Mouse (Mus musculus) embryonic fibroblast, embryonic 13.5 days (primary cell): Measurements from ENCODE around the gene Rasl11b. TPM values are rescaled to one million over a fixed set of nuclear protein-coding genes. Genes with fewer than 3 reads are reported as not detected.

ENCODE experiments used
- H3K27ac ChIP-seq: 2 replicates; pipeline ENCODE4 v1.5.1; 2012; ENCODE audit warnings: low read length, control low read depth, inconsistent platforms; ENCODE audit not compliant: insufficient read depth
- H3K4me1 ChIP-seq: 2 replicates; pipeline ENCODE4 v1.6.1; 2011; ENCODE audit warnings: low read length; ENCODE audit not compliant: control insufficient read depth, insufficient read depth
- H3K4me3 ChIP-seq: 2 replicates; pipeline ENCODE4 v1.5.1; 2011; ENCODE audit warnings: mild to moderate bottlenecking, control low read depth, low read length; ENCODE audit not compliant: insufficient read depth
- CTCF ChIP-seq: IDR thresholded peaks from 2 replicates; pipeline ENCODE4 v1.5.1; 2011; ENCODE audit warnings: mild to moderate bottlenecking, control low read depth, low read length, moderate library complexity, borderline replicate concordance; ENCODE audit not compliant: insufficient read depth
- POLR2A ChIP-seq: IDR thresholded peaks from 2 replicates; pipeline ENCODE4 v1.6.1; 2011; ENCODE audit warnings: low read depth, mild to moderate bottlenecking, control low read depth, low read length, moderate library complexity
- polyA plus RNA-seq: library from polyadenylated mRNA; stranded (reverse); fragments of >200 nt; gene quantifications from 2 replicates; pipeline ENCODE4 v1.2.4, GENCODE M21; 2011; ENCODE audit warnings: low read depth; ENCODE audit not compliant: missing spikeins, insufficient read length

Rasl11b gene
- polyA plus RNA-seq, 1 experiment, result 22.0 TPM

DNA sequence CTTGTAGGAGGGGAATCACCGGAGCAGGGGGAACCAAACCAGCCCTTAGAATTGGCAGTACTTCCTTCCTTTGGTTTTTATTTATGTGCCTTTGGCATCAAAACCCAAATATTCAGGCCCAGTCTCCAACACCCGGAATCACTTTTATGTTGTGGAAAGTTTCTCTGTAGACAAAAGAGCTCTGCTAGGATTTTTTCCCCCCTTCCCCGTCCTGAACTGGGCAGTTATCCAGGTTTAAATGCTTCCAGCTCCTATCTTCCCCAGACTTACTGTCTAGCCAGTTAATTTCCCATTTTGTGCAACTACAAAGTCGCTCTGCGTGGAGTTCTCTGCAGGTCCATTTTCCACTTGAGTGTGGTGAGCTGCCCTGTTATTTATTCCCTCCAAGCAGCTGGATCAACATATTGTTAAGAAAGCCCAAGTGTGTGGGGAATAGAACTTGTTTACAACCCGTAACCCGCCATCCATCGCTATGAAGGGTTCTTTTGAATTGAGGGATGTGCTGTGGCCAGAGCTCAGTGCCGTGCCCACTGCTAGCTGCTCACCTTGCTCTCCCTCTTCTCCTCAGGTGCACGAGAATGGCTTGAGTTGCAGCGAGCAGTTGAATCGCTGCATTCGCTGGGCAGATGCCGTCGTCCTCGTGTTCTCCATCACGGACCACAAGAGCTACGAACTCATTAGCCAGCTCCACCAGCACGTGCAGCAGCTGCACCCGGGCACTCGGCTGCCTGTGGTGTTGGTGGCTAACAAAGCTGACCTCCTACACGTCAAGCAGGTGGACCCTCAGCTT, 2.6 kb downstream of the Rasl11b start:
- Histone ChIP-seq H3K27ac (peak overlapping the region; percentile 14; the same call in 1 of the 2 replicates), H3K4me1 (peaks cover 3% of the 10 kb centered on the region), H3K4me3 (peak overlapping the region; percentile 29)
- no peak for TF ChIP-seq CTCF
- TF ChIP-seq POLR2A, result peak; percentile 15; the same call in 1 of the 2 replicates

DNA sequence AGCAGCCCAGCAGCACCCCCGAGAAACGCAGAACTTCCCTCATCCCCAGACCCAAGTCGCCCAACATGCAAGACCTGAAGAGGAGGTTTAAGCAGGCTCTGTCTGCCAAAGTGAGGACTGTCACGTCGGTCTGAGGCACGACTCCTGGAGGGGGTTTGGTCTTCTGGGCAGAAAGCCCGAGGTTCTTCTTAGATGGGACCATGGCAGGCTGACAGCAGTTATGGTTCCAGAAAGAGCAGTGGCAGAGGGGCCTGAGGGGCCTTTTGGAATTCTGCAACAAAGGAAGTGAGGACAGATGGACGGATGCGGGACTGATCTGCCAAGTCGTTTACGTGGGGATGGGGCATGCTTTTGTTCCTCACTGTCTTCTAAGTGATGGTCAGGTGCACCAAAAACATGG, 3.4 kb downstream of the Rasl11b start:
- Histone ChIP-seq H3K4me1 (peaks cover 3% of the 10 kb centered on the region; the same call in 1 of the 2 replicates), H3K27ac (no peak overlapping the region), H3K4me3 (no peak overlapping the region)
- TF ChIP-seq CTCF (no peak), POLR2A (no peak)

DNA sequence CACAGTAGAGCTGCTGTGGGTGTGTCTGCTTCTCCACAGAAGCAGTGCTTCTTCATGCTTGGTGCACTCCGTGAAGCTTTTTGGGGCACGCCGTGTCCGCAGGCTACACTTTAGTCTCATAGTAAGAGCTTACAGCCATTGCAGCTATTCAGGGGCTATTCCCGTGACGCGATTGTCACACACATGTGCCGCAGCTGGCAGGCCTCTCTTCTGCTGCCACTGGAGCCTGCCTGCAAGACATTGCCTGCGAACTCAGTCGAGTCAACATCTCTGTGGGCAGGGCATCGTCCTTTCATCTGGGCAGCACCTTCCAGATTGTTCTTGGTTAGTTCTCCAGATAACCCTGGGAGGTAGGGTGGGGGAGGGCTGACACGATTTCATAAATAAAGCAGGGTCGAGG, 4.7 kb downstream of the Rasl11b start:
- H3K4me1 ChIP-seq, result peaks cover 3% of the 10 kb centered on the region; the same call in 1 of the 2 replicates
- no peak for TF ChIP-seq CTCF
- TF ChIP-seq POLR2A, result no peak
- H3K4me3 ChIP-seq, result no peak overlapping the region
- H3K27ac ChIP-seq, result no peak overlapping the region

DNA sequence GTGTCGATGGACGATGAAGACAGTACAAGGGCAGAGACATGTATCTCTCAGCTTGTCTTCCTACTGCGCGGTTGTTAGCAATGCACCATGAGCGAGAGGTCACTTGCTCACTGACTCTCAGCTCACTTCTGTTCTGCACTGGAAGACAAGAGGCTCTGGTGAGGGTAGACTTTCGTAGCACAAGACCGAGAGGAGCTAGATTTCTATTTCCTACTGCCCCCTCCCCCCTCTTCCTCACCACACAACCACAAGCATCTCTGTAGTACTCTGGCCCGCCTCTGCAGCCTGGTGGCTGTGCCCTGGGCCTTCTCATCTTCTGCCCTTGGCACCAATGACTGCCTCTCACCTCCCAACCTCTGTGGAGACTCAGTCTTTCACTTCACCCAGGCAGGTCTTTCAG, 5.4 kb downstream of the Rasl11b start:
- H3K27ac ChIP-seq, result no peak overlapping the region
- peaks cover 3% of the 10 kb centered on the region; the same call in 1 of the 2 replicates for H3K4me1 ChIP-seq
- TF ChIP-seq CTCF, result no peak
- TF ChIP-seq POLR2A, result no peak; the same call in 1 of the 2 replicates
- no peak overlapping the region for H3K4me3 ChIP-seq

DNA sequence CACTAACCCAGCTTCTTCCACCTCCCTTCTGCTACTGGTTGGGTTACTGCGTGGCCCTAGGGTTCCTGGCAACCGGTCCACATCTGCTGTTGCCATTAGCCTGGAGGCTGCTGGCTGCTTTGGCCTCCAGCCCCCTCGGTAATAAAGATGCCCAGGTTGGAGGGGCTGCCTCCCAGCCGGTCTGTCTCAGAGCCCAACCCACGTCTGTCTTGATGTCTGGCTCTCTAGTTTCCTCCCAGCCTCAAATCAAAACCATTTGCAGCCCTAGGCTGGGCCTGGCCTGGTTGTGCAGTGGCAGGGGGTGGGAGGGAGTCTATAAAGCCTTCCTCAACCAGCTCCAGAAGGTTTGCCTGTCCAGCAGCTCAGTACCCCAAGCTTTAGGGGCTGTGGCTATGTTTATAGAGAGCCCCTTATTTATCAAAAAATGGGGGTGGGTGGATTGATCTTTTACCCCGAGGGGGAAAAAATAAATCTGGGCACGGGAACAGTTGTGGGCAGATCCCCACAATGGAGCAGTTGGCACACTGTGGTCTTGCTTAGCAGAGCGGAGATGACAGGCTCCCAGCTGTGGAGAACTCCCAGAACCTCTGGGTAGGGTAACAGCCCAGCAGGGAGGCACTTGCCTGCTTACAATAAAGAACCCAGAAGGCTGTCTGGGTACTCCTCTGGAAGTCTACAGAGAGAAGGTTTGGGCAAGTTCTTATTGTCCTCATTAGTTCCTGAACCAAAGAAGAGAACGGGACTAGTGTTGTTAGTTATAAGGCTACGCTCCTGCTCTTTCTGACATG, 6.7 kb downstream of the Rasl11b start:
- Histone ChIP-seq H3K4me1 (peaks cover 3% of the 10 kb centered on the region; the same call in 1 of the 2 replicates), H3K4me3 (no peak overlapping the region), H3K27ac (no peak overlapping the region)
- no peak for TF ChIP-seq POLR2A
- TF ChIP-seq CTCF, result no peak

DNA sequence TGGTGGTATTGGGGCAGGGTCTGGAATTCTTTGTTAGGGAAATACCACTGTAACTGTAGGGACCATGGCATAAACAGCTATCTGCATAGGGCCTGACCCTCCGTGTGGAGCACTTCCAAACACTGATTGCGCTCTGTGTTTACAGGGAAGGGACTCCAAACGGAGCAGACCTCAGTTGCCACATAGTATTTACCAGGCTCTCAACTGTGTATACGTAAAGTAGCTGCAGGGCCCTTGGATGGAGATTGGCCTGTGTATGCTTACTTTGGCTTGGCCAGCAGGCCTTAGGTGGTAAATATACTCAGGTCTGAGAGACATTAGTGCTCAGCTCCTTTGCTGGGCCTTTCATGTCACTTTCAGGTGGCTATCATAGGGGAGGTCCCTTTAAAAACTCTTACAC, 7.4 kb downstream of the Rasl11b start:
- H3K4me3 ChIP-seq, result no peak overlapping the region
- H3K27ac ChIP-seq, result no peak overlapping the region
- H3K4me1 ChIP-seq, result peaks cover 3% of the 10 kb centered on the region; the same call in 1 of the 2 replicates
- TF ChIP-seq POLR2A (no peak), CTCF (no peak)

DNA sequence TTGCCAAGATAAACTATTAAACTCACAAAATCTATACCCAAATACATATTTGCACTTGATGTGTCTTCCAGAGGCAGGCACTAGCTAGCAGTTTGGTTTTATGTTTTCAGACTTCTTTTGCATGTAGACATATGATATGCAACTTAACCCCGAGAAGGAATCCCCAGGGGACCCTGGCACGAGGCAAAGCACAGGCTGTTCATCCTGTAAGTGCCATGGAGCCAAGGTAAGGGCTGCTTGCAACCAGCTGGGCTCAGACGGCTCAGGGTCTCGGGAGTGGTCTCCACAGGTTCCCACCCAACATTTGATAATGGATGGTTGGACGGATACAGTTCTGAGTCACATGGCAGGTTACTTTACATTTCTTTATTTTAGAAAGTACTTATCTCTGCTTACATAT, 9.4 kb downstream of the Rasl11b start:
- H3K4me3 ChIP-seq, result no peak overlapping the region
- H3K27ac ChIP-seq, result no peak overlapping the region
- 0 out of 2 replicates have a peak, but pooled peaks cover 3% of the 10 kb centered on the region for H3K4me1 ChIP-seq
- no peak for TF ChIP-seq CTCF
- no peak for TF ChIP-seq POLR2A

DNA sequence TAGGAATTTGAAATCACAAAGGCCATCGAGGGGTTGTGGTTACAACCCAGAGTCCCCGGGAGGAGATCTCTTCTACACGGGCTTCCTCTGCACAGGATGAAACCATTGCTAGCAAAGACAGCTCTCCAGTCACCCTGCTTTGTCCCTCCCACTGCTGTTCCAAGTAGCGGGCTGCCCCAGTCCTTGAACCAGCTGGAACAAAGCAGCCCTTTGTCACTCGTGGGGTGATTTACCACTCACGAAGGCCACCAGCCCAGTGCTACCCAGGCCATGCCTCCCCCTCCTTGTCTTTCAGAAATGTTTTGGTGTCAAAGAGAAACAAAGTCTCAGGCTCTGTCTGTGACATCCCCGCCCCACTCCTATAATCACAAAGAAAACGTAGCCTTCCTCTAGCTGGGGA, 10.4 kb downstream of the Rasl11b start:
- Histone ChIP-seq H3K27ac (no peak overlapping the region), H3K4me3 (no peak overlapping the region), H3K4me1 (no peaks in the 10 kb centered on the region)
- TF ChIP-seq POLR2A (no peak), CTCF (no peak)

DNA sequence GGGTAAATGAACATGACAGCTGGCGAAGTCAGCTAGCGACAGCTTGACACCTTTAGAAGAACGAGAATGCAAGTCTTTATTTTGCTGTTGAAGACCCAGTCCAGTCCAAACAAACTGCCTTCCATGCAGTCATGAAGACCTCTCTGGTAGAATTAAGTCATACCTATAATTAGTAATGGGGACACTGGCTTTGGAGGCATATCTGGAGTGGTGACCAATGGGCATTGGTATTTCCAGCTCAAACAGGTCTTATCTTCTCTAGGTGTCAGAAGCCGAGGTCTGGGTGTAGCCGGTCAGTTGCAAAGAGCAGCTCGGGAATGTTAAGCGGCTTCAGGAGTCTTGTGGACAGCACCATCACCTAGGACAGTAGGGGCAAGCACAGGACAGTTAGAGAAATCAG, 11.0 kb downstream of the Rasl11b start:
- Histone ChIP-seq H3K27ac (no peak overlapping the region), H3K4me3 (no peak overlapping the region), H3K4me1 (no peaks in the 10 kb centered on the region)
- TF ChIP-seq CTCF (no peak), POLR2A (no peak)

DNA sequence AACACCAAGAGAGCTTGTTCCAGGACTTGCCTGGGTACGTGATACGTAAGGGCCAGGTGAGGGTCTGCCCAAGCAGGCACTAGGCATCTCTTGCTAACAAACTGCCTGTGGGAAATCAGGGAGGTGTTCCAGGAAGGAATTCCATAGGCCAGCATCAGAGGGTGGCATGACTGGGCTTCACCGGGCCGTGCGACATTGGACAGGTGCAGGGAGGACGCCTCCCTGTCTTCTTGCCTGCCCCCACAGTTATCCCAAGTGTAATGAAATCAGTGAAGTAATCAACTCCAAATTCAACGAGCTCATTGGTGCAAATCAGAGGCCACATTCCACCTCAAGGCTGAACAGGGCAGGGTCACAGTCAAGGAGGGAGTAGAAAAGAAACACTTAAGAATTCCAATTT, 11.6 kb downstream of the Rasl11b start:
- H3K4me1 ChIP-seq, result no peaks in the 10 kb centered on the region
- no peak overlapping the region for H3K27ac ChIP-seq
- TF ChIP-seq POLR2A (no peak), CTCF (no peak)
- H3K4me3 ChIP-seq, result no peak overlapping the region
